Mouse (Mus musculus): Measurements from ENCODE around the gene Tyms.
A peak's percentile ranks its signal among the peaks of the same experiment; 100 is the strongest.

DNA sequence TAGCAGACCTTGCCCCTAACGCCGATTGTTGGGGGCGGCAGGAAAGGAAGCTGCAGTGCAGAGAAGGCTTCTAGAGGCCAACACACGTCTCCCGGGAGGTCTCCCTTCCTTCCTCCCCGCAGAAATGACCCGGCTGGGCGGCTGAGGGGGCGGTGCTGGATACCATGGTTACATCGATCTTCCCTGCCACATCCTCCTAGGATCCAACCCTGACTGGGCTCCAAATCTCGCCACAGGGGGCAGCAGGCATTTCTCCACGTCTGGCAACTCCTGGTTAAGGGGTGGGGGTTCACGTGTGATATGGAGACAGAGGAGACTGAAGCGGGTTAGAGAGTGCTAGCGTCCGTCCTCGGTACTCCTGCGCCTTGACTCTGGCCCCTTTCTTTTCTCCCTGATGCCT lies 37.7 kb upstream of the Tyms start:
- peak; percentile 56 for TF ChIP-seq CTCF (IDR thresholded peaks at IDR 0.05; ENCODE audit: low read depth)
- TF ChIP-seq EP300 (IDR thresholded peaks at IDR 0.05; ENCODE audit: low read depth), result no peak

Data from liver, postnatal 0 days (tissue).